Mouse (Mus musculus): Measurements from ENCODE around the gene B130006D01Rik. TPM values are rescaled to one million over a fixed set of nuclear protein-coding genes. Genes with fewer than 3 reads are reported as not detected.

B130006D01Rik gene
- polyA plus RNA-seq, 1 experiment from 2014 or later, result 0.36 TPM

GRCm38 (mm10) chr11:95769208-95769607 lies 45.8 kb downstream of the B130006D01Rik start:
- H3K4me1 ChIP-seq (replicated peaks; ENCODE audit: control insufficient read depth, insufficient read depth), result no peaks in the 10 kb centered on the region
- no peaks in the 10 kb centered on the region for H3K27me3 ChIP-seq (ENCODE audit: control insufficient read depth, insufficient read depth, low read length)
- no peaks in the 10 kb centered on the region for H3K9me3 ChIP-seq (ENCODE audit: control insufficient read depth, low read length)
- no peak for DNase-seq (ENCODE audit: low spot score)
- no peaks in the 10 kb centered on the region for H3K36me3 ChIP-seq (ENCODE audit: control insufficient read depth, insufficient read depth, low read length)
- WGBS, result 88% methylated on average over 10 of the region's 10 CpGs
- TF ChIP-seq CTCF (IDR thresholded peaks at IDR 0.05; ENCODE audit: low read depth) (no peak), EP300 (optimal IDR thresholded peaks at IDR 0.05) (no peak)
- ATAC-seq (ENCODE audit: low FRiP score, low TSS enrichment), result no peak
- no peak overlapping the region for H3K4me3 ChIP-seq (ENCODE audit: low read depth, low read length)
- no peak overlapping the region for H3K27ac ChIP-seq (replicated peaks)
- H3K4me2 ChIP-seq (replicated peaks; ENCODE audit: low read depth), result no peak overlapping the region
- H3K9ac ChIP-seq (ENCODE audit: low read length), result no peak overlapping the region

GRCm38 (mm10) chr11:95770720-95771364 lies 47.5 kb downstream of the B130006D01Rik start:
- Histone ChIP-seq H3K9ac (ENCODE audit: low read length) (no peak overlapping the region), H3K27ac (replicated peaks) (peak overlapping the region; percentile 26; the same call in 1 of the 2 replicates), H3K4me1 (replicated peaks; ENCODE audit: control insufficient read depth, insufficient read depth) (no peaks in the 10 kb centered on the region), H3K4me3 (ENCODE audit: low read depth, low read length) (no peak overlapping the region), H3K4me2 (replicated peaks; ENCODE audit: low read depth) (no peak overlapping the region), H3K27me3 (ENCODE audit: control insufficient read depth, insufficient read depth, low read length) (no peaks in the 10 kb centered on the region), H3K9me3 (ENCODE audit: control insufficient read depth, low read length) (no peaks in the 10 kb centered on the region), H3K36me3 (ENCODE audit: control insufficient read depth, insufficient read depth, low read length) (no peaks in the 10 kb centered on the region)
- DNase-seq (ENCODE audit: low spot score), result peak; percentile 41
- WGBS, result 54% methylated on average over 9 of the region's 9 CpGs
- ATAC-seq (ENCODE audit: low FRiP score, low TSS enrichment), result peak; percentile 54
- TF ChIP-seq CTCF (IDR thresholded peaks at IDR 0.05; ENCODE audit: low read depth) (peak; percentile 70), EP300 (optimal IDR thresholded peaks at IDR 0.05) (no peak)

- TF ChIP-seq CTCF (IDR thresholded peaks at IDR 0.05; ENCODE audit: low read depth), result no peak
- TF ChIP-seq EP300 (optimal IDR thresholded peaks at IDR 0.05), result no peak
- ATAC-seq (ENCODE audit: low FRiP score, low TSS enrichment) (peak; percentile 36; the same call in 1 of the 2 replicates), DNase-seq (ENCODE audit: low spot score) (no peak)
- Histone ChIP-seq H3K4me2 (replicated peaks; ENCODE audit: low read depth) (no peak overlapping the region), H3K9ac (ENCODE audit: low read length) (no peak overlapping the region), H3K36me3 (ENCODE audit: control insufficient read depth, insufficient read depth, low read length) (no peaks in the 10 kb centered on the region), H3K4me1 (replicated peaks; ENCODE audit: control insufficient read depth, insufficient read depth) (no peaks in the 10 kb centered on the region), H3K27me3 (ENCODE audit: control insufficient read depth, insufficient read depth, low read length) (no peaks in the 10 kb centered on the region), H3K9me3 (ENCODE audit: control insufficient read depth, low read length) (no peaks in the 10 kb centered on the region), H3K4me3 (ENCODE audit: low read depth, low read length) (no peak overlapping the region), H3K27ac (replicated peaks) (no peak overlapping the region)
- WGBS, result 76% methylated on average over 8 of the region's 8 CpGs
Measured at GRCm38 (mm10) chr11:95771665-95772064, 48.3 kb downstream of the B130006D01Rik start.

GRCm38 (mm10) chr11:95773264-95773663 lies 49.9 kb downstream of the B130006D01Rik start:
- Histone ChIP-seq H3K9ac (ENCODE audit: low read length) (no peak overlapping the region), H3K9me3 (ENCODE audit: control insufficient read depth, low read length) (no peaks in the 10 kb centered on the region)
- no peak for ATAC-seq (ENCODE audit: low FRiP score, low TSS enrichment)

More at GRCm38 (mm10) chr11:95773264-95773663, 49.9 kb downstream of the B130006D01Rik start:
- no peak overlapping the region for H3K4me3 ChIP-seq (ENCODE audit: low read depth, low read length)
- TF ChIP-seq EP300 (optimal IDR thresholded peaks at IDR 0.05) (no peak), CTCF (IDR thresholded peaks at IDR 0.05; ENCODE audit: low read depth) (no peak)
- DNase-seq (ENCODE audit: low spot score), result no peak
- H3K27ac ChIP-seq (replicated peaks), result no peak overlapping the region
- WGBS, result 85% methylated on average over 3 of the region's 3 CpGs
- H3K4me1 ChIP-seq (replicated peaks; ENCODE audit: control insufficient read depth, insufficient read depth), result no peaks in the 10 kb centered on the region
- H3K4me2 ChIP-seq (replicated peaks; ENCODE audit: low read depth), result no peak overlapping the region
- H3K27me3 ChIP-seq (ENCODE audit: control insufficient read depth, insufficient read depth, low read length), result no peaks in the 10 kb centered on the region
- H3K36me3 ChIP-seq (ENCODE audit: control insufficient read depth, insufficient read depth, low read length), result no peaks in the 10 kb centered on the region

Other genes with a start within 250 kb of the B130006D01Rik start
- gene Nxph3, start 209.0 kb upstream of the B130006D01Rik start, polyA plus RNA-seq (2015; fragmentation: Nextera tagmentation; extraction: Ambion mirVana), result 0.44 and 0.76 TPM in 2 replicates
- gene Ngfr, start 135.9 kb upstream of the B130006D01Rik start, polyA plus RNA-seq (2015; fragmentation: Nextera tagmentation; extraction: Ambion mirVana), result 3.9 and 4.8 TPM in 2 replicates
- gene Phb, start 56.6 kb upstream of the B130006D01Rik start, polyA plus RNA-seq (2015; fragmentation: Nextera tagmentation; extraction: Ambion mirVana), result 190 and 202 TPM in 2 replicates
- gene Zfp652, start 10.9 kb upstream of the B130006D01Rik start, polyA plus RNA-seq (2015; fragmentation: Nextera tagmentation; extraction: Ambion mirVana), result 10.0 and 10.2 TPM in 2 replicates
- 0.40 and 0.45 TPM in 2 replicates for gene Phospho1, start 100.9 kb downstream of the B130006D01Rik start, polyA plus RNA-seq (2015; fragmentation: Nextera tagmentation; extraction: Ambion mirVana)
- gene Gngt2, start 113.6 kb downstream of the B130006D01Rik start, polyA plus RNA-seq (2015; fragmentation: Nextera tagmentation; extraction: Ambion mirVana), result 11.1 and 12.5 TPM in 2 replicates
- 3.6 and 4.2 TPM in 2 replicates for gene Abi3, start 118.9 kb downstream of the B130006D01Rik start, polyA plus RNA-seq (2015; fragmentation: Nextera tagmentation; extraction: Ambion mirVana)
- 3.6 and 4.6 TPM in 2 replicates for gene B4galnt2, start 191.3 kb downstream of the B130006D01Rik start, polyA plus RNA-seq (2015; fragmentation: Nextera tagmentation; extraction: Ambion mirVana)

All from stomach, postnatal 0 days (tissue).